Mouse (Mus musculus): ENCODE data around the gene Mesp1. TPM values are rescaled to one million over a fixed set of nuclear protein-coding genes. Genes with fewer than 3 reads are reported as not detected.

Gene Mesp1
- polyA plus RNA-seq (2014; fragmentation: Nextera tagmentation; extraction: Ambion mirVana): 0.17 TPM in 1 of 2 replicates, not detected in the other

DNA sequence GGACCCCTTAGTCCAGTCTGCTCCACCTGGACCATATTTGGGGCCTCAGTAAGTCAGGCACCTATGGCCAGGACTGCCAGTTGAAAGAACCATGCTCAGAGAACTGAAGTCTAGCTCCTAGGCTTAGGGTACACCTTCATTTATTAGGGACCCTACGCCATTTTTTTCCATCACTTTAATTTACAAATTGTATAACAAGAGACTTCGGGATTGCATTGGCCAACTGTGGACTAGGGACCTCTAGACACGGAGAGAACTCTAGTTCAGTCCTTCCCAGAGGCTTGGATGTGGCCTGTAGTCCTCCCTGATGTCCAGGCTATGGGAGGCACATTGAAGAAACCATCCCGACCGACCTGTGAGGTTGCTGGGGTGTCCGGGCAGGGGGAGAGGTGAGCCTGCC lies at the start of gene Mesp1:
TSS of gene Mesp1 (minus strand) at position 101 of the 400 bp plus-strand sequence.
- peaks cover 32% of the 10 kb centered on the region for H3K27me3 ChIP-seq (ENCODE audit: control insufficient read depth, insufficient read depth, low read length)
- H3K27ac ChIP-seq (replicated peaks; ENCODE audit: low read depth, low read length): no peak within 1 kb of the TSS
- H3K9ac ChIP-seq (replicated peaks; ENCODE audit: low read length): peak within 1 kb of the TSS; percentile 51
- H3K4me1 ChIP-seq (ENCODE audit: control insufficient read depth, insufficient read depth, low read length): no peaks in the 10 kb centered on the region; the same call in 1 of the 2 replicates
- DNase-seq (ENCODE audit: low spot score) (no peak), ATAC-seq (replicated peaks; ENCODE audit: insufficient number of reproducible peaks, low FRiP score, low TSS enrichment, low read depth) (no peak)
- peak within 1 kb of the TSS; percentile 84 for H3K4me2 ChIP-seq (ENCODE audit: low read depth, low read length)
- 74% methylated on average over 6 of the region's 6 CpGs for WGBS
- peak within 1 kb of the TSS; percentile 42 for H3K4me3 ChIP-seq (ENCODE audit: low read depth, low read length)
- no peaks in the 10 kb centered on the region for H3K9me3 ChIP-seq (replicated peaks; ENCODE audit: control insufficient read depth, low read length)
- H3K36me3 ChIP-seq (replicated peaks; ENCODE audit: control insufficient read depth, insufficient read depth, low read depth, low read length): no peaks in the 10 kb centered on the region

DNA sequence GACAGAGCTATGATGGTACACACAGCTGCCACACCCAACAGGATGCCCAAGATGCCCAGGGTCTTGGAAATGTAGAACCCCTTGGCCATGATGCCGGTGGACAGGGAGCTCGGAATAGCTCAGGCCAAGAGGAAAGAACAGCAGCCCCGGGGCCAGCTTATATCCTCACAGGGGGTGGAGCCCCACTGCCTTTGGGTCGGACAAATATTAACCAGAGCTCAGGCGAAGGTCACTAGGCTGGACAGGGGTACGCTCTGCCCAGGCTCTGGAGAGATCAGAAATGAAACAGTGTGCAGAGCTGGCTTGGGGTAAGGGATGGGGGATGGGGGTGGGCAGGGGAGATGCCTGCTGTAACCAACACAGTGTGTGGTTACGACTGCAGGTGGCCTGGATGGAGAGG lies 48.6 kb upstream of the Mesp1 start:
- H3K27ac ChIP-seq (replicated peaks; ENCODE audit: low read depth, low read length): no peak overlapping the region
- no peak overlapping the region for H3K4me2 ChIP-seq (ENCODE audit: low read depth, low read length)
- no peak for DNase-seq (ENCODE audit: low spot score)
- H3K27me3 ChIP-seq (ENCODE audit: control insufficient read depth, insufficient read depth, low read length): no peaks in the 10 kb centered on the region
- H3K9me3 ChIP-seq (replicated peaks; ENCODE audit: control insufficient read depth, low read length): no peaks in the 10 kb centered on the region
- H3K4me3 ChIP-seq (ENCODE audit: low read depth, low read length): no peak overlapping the region
- 66% methylated on average over 7 of the region's 7 CpGs for WGBS
- no peaks in the 10 kb centered on the region; the same call in 1 of the 2 replicates for H3K36me3 ChIP-seq (replicated peaks; ENCODE audit: control insufficient read depth, insufficient read depth, low read depth, low read length)
- ATAC-seq (replicated peaks; ENCODE audit: insufficient number of reproducible peaks, low FRiP score, low TSS enrichment, low read depth): no peak
- no peaks in the 10 kb centered on the region; the same call in 1 of the 2 replicates for H3K4me1 ChIP-seq (ENCODE audit: control insufficient read depth, insufficient read depth, low read length)
- no peak overlapping the region for H3K9ac ChIP-seq (replicated peaks; ENCODE audit: low read length)

DNA sequence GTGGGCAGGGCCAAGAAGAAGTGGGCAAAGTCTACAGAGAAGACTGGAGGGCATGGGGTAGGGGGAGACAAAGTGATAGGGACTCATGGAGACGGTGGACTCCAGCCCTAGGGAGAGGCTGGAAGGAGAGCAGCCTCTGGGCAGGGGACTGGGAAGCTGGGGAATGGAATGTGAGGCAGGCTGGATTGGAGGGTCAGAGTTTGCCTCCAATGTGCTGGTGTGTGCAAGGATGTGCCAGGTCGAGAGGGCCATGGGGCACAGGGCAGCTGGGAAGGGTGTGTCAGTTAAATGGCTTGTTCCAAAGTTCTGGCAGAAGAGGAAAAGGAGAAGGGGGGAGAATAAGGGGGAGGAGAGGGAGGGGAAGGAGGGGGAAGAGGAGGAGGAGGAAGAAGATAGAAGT lies 43.7 kb upstream of the Mesp1 start:
- DNase-seq (ENCODE audit: low spot score) (no peak), ATAC-seq (replicated peaks; ENCODE audit: insufficient number of reproducible peaks, low FRiP score, low TSS enrichment, low read depth) (no peak)
- no peaks in the 10 kb centered on the region for H3K27me3 ChIP-seq (ENCODE audit: control insufficient read depth, insufficient read depth, low read length)
- no peak overlapping the region for H3K4me2 ChIP-seq (ENCODE audit: low read depth, low read length)
- no peaks in the 10 kb centered on the region for H3K4me1 ChIP-seq (ENCODE audit: control insufficient read depth, insufficient read depth, low read length)
- H3K9ac ChIP-seq (replicated peaks; ENCODE audit: low read length): no peak overlapping the region
- H3K9me3 ChIP-seq (replicated peaks; ENCODE audit: control insufficient read depth, low read length): no peaks in the 10 kb centered on the region
- H3K27ac ChIP-seq (replicated peaks; ENCODE audit: low read depth, low read length): no peak overlapping the region
- 57% methylated on average over 2 of the region's 2 CpGs for WGBS
- no peak overlapping the region for H3K4me3 ChIP-seq (ENCODE audit: low read depth, low read length)
- no peaks in the 10 kb centered on the region; the same call in 1 of the 2 replicates for H3K36me3 ChIP-seq (replicated peaks; ENCODE audit: control insufficient read depth, insufficient read depth, low read depth, low read length)

DNA sequence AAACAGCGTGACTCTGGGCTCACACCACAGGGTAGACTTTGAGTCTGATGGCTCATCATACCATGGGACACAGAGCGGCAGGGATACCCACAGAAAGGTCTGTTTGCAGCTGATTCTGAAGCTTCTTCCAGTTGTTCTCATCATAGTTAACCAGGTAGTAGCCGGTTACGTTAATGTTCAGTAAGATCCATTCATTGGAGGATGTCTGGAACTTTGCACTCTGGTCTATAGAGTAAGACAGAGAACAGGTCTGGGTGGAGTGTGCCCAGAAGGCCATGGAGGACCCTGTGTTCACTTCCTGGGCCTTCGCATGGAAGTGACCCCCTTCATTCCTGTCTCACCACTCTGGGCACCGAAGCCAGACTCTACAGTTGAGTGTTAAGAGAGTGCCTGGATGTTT lies 41.6 kb upstream of the Mesp1 start:
- Histone ChIP-seq H3K4me2 (ENCODE audit: low read depth, low read length) (no peak overlapping the region), H3K36me3 (replicated peaks; ENCODE audit: control insufficient read depth, insufficient read depth, low read depth, low read length) (no peaks in the 10 kb centered on the region), H3K27me3 (ENCODE audit: control insufficient read depth, insufficient read depth, low read length) (no peaks in the 10 kb centered on the region), H3K27ac (replicated peaks; ENCODE audit: low read depth, low read length) (no peak overlapping the region), H3K9me3 (replicated peaks; ENCODE audit: control insufficient read depth, low read length) (no peaks in the 10 kb centered on the region), H3K4me1 (ENCODE audit: control insufficient read depth, insufficient read depth, low read length) (no peaks in the 10 kb centered on the region), H3K9ac (replicated peaks; ENCODE audit: low read length) (no peak overlapping the region), H3K4me3 (ENCODE audit: low read depth, low read length) (no peak overlapping the region)
- DNase-seq (ENCODE audit: low spot score): no peak
- ATAC-seq (replicated peaks; ENCODE audit: insufficient number of reproducible peaks, low FRiP score, low TSS enrichment, low read depth): no peak
- 95% methylated on average over 6 of the region's 6 CpGs for WGBS

DNA sequence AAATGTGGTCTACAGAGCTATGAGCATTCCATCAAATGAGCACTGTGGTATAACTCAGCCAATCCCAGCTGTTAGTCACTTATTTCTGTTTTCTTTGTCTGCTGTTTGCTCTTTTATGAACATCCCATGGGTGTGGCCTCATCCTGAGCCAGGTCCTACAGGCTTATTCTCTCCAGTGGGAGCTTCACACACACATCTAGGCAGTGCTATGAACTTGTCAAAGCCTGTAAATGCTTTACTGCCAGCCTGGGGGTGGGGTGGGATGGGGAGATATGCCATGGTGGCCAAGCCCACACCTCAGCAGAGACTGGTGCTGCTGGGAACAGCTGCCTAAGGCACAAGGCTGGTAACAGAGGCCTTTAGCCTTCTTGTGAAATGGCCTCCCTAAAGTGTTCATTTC lies 39.4 kb upstream of the Mesp1 start:
- H3K9ac ChIP-seq (replicated peaks; ENCODE audit: low read length): no peak overlapping the region
- DNase-seq (ENCODE audit: low spot score): no peak
- ATAC-seq (replicated peaks; ENCODE audit: insufficient number of reproducible peaks, low FRiP score, low TSS enrichment, low read depth): no peak
- no peak overlapping the region for H3K4me2 ChIP-seq (ENCODE audit: low read depth, low read length)
- H3K9me3 ChIP-seq (replicated peaks; ENCODE audit: control insufficient read depth, low read length): no peaks in the 10 kb centered on the region
- no peaks in the 10 kb centered on the region for H3K4me1 ChIP-seq (ENCODE audit: control insufficient read depth, insufficient read depth, low read length)
- no peaks in the 10 kb centered on the region for H3K27me3 ChIP-seq (ENCODE audit: control insufficient read depth, insufficient read depth, low read length)
- no peak overlapping the region for H3K27ac ChIP-seq (replicated peaks; ENCODE audit: low read depth, low read length)
- no peaks in the 10 kb centered on the region for H3K36me3 ChIP-seq (replicated peaks; ENCODE audit: control insufficient read depth, insufficient read depth, low read depth, low read length)
- no peak overlapping the region for H3K4me3 ChIP-seq (ENCODE audit: low read depth, low read length)

DNA sequence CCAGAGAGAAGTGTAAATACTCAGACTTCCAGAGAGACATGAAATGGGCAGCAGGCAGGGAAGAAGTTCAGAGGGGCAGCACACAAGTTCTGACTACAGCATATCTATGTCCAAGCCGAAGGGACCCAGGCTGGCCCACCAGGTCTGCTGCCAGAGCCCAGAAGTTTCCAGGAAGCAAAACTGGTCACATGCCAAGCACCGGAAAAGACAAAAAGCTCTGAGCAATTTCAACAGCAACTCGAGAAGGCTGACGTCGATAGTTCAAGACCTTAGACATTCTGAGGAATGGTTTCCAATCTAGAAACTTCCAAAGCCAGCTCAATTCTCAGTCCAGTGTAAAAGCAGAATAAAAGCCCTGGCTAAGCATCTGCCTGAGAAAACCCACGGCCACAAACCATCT lies 38.0 kb upstream of the Mesp1 start:
- 76% methylated on average over 6 of the region's 6 CpGs for WGBS
- H3K9ac ChIP-seq (replicated peaks; ENCODE audit: low read length): no peak overlapping the region
- H3K27ac ChIP-seq (replicated peaks; ENCODE audit: low read depth, low read length): no peak overlapping the region
- no peaks in the 10 kb centered on the region for H3K4me1 ChIP-seq (ENCODE audit: control insufficient read depth, insufficient read depth, low read length)
- H3K4me2 ChIP-seq (ENCODE audit: low read depth, low read length): no peak overlapping the region
- ATAC-seq (replicated peaks; ENCODE audit: insufficient number of reproducible peaks, low FRiP score, low TSS enrichment, low read depth) (no peak), DNase-seq (ENCODE audit: low spot score) (no peak)
- H3K9me3 ChIP-seq (replicated peaks; ENCODE audit: control insufficient read depth, low read length): no peaks in the 10 kb centered on the region
- H3K27me3 ChIP-seq (ENCODE audit: control insufficient read depth, insufficient read depth, low read length): no peaks in the 10 kb centered on the region
- H3K4me3 ChIP-seq (ENCODE audit: low read depth, low read length): no peak overlapping the region
- no peaks in the 10 kb centered on the region for H3K36me3 ChIP-seq (replicated peaks; ENCODE audit: control insufficient read depth, insufficient read depth, low read depth, low read length)

DNA sequence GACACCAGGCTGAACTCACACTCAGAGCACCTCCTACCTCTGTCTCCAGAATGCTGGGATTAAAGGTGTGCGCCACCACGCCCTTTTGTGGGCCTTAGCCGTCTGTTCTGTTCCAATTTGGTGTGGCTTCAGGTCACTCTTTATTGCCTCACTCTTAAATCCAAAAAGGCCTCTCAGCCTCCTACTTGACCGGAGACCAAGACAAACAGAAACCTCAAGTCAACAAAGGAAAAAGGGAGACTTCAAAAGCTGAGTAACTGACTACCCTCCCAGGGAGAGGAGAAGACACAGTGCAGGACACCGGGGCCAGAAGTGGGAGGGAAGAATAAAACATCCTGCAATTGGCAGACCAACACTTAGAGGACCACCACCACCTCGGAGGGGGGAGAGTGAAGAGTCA lies 37.6 kb upstream of the Mesp1 start:
- DNase-seq (ENCODE audit: low spot score) (no peak), ATAC-seq (replicated peaks; ENCODE audit: insufficient number of reproducible peaks, low FRiP score, low TSS enrichment, low read depth) (no peak)
- Histone ChIP-seq H3K4me1 (ENCODE audit: control insufficient read depth, insufficient read depth, low read length) (no peaks in the 10 kb centered on the region), H3K4me3 (ENCODE audit: low read depth, low read length) (no peak overlapping the region), H3K27ac (replicated peaks; ENCODE audit: low read depth, low read length) (no peak overlapping the region), H3K9ac (replicated peaks; ENCODE audit: low read length) (no peak overlapping the region), H3K9me3 (replicated peaks; ENCODE audit: control insufficient read depth, low read length) (no peaks in the 10 kb centered on the region), H3K36me3 (replicated peaks; ENCODE audit: control insufficient read depth, insufficient read depth, low read depth, low read length) (no peaks in the 10 kb centered on the region), H3K27me3 (ENCODE audit: control insufficient read depth, insufficient read depth, low read length) (no peaks in the 10 kb centered on the region), H3K4me2 (ENCODE audit: low read depth, low read length) (no peak overlapping the region)
- WGBS: 76% methylated on average over 6 of the region's 6 CpGs

DNA sequence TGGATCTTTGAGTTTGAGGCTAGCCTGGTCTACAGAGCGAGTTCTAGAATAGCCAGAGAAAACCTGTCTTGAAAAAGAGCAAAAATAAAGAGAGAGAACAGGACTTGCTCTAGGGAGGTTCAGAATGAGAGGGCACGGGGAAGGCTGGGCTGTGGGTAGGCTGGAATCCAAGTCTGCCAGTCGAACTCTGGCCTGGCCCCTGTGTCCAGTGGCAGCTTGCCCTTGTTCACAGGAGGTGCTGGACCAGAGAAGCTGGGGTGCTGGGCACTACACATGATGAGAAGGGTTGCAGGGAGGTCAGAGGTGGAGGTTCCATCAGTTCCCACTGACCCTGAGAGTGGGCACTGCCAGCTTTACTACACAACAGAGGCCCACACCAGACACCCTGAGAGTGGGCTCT lies 34.8 kb upstream of the Mesp1 start:
- WGBS: 69% methylated on average over 3 of the region's 3 CpGs
- no peak overlapping the region for H3K27ac ChIP-seq (replicated peaks; ENCODE audit: low read depth, low read length)
- H3K4me3 ChIP-seq (ENCODE audit: low read depth, low read length): no peak overlapping the region
- no peak for ATAC-seq (replicated peaks; ENCODE audit: insufficient number of reproducible peaks, low FRiP score, low TSS enrichment, low read depth)
- no peaks in the 10 kb centered on the region for H3K4me1 ChIP-seq (ENCODE audit: control insufficient read depth, insufficient read depth, low read length)
- no peaks in the 10 kb centered on the region for H3K27me3 ChIP-seq (ENCODE audit: control insufficient read depth, insufficient read depth, low read length)
- DNase-seq (ENCODE audit: low spot score): no peak
- no peaks in the 10 kb centered on the region for H3K36me3 ChIP-seq (replicated peaks; ENCODE audit: control insufficient read depth, insufficient read depth, low read depth, low read length)
- H3K9ac ChIP-seq (replicated peaks; ENCODE audit: low read length): no peak overlapping the region
- H3K4me2 ChIP-seq (ENCODE audit: low read depth, low read length): no peak overlapping the region
- no peaks in the 10 kb centered on the region for H3K9me3 ChIP-seq (replicated peaks; ENCODE audit: control insufficient read depth, low read length)

All from embryonic facial prominence, embryonic 11.5 days (tissue).